Mouse (Mus musculus): Measurements from ENCODE around the gene Kcnj11. TPM values are rescaled to one million over a fixed set of nuclear protein-coding genes. Genes with fewer than 3 reads are reported as not detected.

The Kcnj11 gene
- polyA plus RNA-seq, 1 experiment from 2014 or later = 3.2 TPM

DNA sequence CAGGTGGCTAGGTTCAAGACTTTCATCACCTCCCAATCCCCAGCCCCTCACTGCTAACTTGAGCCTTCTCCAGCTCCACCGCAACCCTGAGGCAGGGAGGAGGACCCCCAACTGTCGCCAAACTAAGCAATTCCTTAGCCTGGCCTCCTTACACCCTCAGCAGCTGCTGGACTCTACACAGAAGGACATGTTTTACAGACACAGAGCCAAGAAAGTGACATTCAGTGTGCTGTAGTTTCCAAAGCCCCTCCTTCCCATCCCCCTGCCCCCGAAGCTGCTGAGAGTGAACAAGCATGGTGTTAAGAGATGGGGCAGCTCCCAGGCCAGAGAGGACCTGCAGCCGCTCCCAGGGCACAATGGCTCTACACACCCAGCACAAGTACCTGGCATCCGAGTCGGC, 23.9 kb upstream of the Kcnj11 start:
- H3K36me3 ChIP-seq = no peaks in the 10 kb centered on the region
- H3K4me1 ChIP-seq = peaks cover 38% of the 10 kb centered on the region
- DNase-seq (ENCODE audit: low spot score) = no peak
- no peak overlapping the region for H3K4me3 ChIP-seq
- peaks cover 20% of the 10 kb centered on the region for H3K27me3 ChIP-seq (ENCODE audit: insufficient read depth, poor library complexity, severe bottlenecking)
- WGBS = 73% methylated on average over 6 of the region's 6 CpGs
- no peaks in the 10 kb centered on the region for H3K9me3 ChIP-seq
- no peak overlapping the region for H3K27ac ChIP-seq

DNA sequence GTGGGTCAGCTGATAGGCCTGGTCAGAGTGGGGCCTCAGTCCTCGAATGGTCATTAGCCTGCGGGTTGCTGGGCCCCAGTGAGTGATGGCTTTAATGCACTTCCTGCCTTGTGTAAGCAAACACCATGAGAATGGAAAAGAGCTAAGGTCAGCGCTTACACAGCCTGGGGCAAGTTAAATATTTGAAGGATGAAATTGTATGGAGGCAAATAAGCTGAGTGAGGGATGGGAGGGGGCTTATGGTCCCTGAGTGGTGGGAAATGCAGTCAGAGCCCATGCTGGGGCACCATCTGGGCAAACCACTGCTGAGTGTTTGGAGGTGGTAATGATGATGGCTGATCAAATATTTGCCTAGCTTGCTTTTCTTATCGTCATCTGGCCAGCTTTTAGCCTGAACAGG, 22.4 kb upstream of the Kcnj11 start:
- no peaks in the 10 kb centered on the region for H3K9me3 ChIP-seq
- no peak overlapping the region for H3K27ac ChIP-seq

DNA sequence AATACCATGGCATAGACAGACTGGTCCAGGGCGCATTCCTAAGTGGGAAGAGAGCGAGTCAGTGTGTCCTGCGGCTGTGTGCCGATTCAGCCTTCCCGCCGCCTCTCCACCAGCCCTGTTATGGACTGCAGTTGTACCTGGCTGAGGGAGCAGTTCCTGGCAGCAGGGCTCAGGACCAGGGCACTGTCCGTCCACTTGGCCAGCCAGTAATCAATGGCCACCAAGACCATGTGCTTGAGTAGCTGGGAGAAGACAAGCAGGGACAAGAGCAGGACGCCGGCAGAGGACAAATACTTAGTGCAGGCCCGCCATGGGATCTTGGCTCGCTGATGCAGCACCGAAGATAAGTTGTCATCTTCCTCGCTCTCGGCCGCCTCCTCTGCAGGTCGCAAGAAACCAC, 16.5 kb upstream of the Kcnj11 start:
- peaks cover 52% of the 10 kb centered on the region for H3K4me1 ChIP-seq
- peaks cover 8% of the 10 kb centered on the region; the same call in 1 of the 2 replicates for H3K27me3 ChIP-seq (ENCODE audit: insufficient read depth, poor library complexity, severe bottlenecking)
- H3K4me3 ChIP-seq = no peak overlapping the region
- peak overlapping the region; percentile 77; the same call in 1 of the 2 replicates for H3K27ac ChIP-seq
- no peaks in the 10 kb centered on the region for H3K9me3 ChIP-seq
- 77% methylated on average over 16 of the region's 16 CpGs for WGBS
- H3K36me3 ChIP-seq = no peaks in the 10 kb centered on the region
- no peak for DNase-seq (ENCODE audit: low spot score)

More for the DNA sequence above, 22.4 kb upstream of the Kcnj11 start:
- WGBS = 61% methylated on average over 4 of the region's 4 CpGs
- Histone ChIP-seq H3K27me3 (ENCODE audit: insufficient read depth, poor library complexity, severe bottlenecking) (peaks cover 16% of the 10 kb centered on the region; the same call in 1 of the 2 replicates), H3K4me1 (peaks cover 30% of the 10 kb centered on the region), H3K36me3 (no peaks in the 10 kb centered on the region), H3K4me3 (no peak overlapping the region)
- no peak for DNase-seq (ENCODE audit: low spot score)

DNA sequence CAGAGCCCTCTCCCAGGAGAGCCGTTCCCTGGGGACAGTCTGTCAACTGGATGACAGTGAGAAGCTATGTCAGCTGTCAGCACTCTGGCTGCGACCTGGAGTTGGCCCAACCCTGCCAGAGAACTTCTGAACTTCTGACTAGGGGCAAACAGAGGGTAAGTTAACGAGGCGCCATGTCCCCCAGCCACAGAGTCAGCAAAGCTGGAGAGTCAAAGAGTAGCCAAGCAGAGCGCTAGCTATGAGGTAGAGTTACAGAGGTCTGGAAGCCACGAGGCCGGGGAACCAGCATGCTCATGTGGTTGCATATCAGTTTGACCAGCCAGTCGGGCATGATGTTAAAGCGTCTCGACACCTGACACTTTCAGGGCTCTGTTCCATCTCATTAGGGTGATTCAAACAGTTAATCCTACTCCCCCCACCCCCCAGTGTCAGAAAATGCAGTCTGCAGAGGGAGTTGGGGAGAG, 15.6 kb upstream of the Kcnj11 start:
- no peak for DNase-seq (ENCODE audit: low spot score)
- Histone ChIP-seq H3K27me3 (ENCODE audit: insufficient read depth, poor library complexity, severe bottlenecking) (peaks cover 8% of the 10 kb centered on the region; the same call in 1 of the 2 replicates), H3K36me3 (no peaks in the 10 kb centered on the region), H3K27ac (peak overlapping the region; percentile 77), H3K4me1 (peaks cover 53% of the 10 kb centered on the region), H3K4me3 (no peak overlapping the region), H3K9me3 (no peaks in the 10 kb centered on the region)
- 29% methylated on average over 10 of the region's 10 CpGs for WGBS

DNA sequence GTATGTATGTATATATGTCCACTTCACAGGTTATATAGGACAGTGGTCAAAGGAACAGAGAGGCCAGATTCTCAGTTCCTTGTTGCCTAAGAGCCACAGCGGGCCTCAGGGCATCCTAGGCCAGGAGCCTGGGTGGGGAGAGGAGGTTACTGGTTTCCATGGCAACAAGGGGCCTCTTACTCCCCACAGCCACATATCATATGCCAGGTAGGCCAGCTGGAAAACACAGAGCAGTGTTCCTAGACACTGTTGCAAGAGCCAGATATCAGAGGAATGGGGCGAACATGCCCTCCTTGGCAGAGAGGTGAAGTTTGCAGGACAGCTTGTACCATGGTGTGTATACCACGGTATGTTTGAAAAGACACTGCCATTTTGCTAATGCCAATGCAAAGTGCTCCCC, 12.9 kb upstream of the Kcnj11 start:
- no peaks in the 10 kb centered on the region for H3K9me3 ChIP-seq
- DNase-seq (ENCODE audit: low spot score) = no peak
- peaks cover 3% of the 10 kb centered on the region; the same call in 1 of the 2 replicates for H3K27me3 ChIP-seq (ENCODE audit: insufficient read depth, poor library complexity, severe bottlenecking)
- H3K36me3 ChIP-seq = no peaks in the 10 kb centered on the region
- H3K4me3 ChIP-seq = no peak overlapping the region
- H3K4me1 ChIP-seq = peaks cover 66% of the 10 kb centered on the region
- 80% methylated on average over 3 of the region's 3 CpGs for WGBS
- peak overlapping the region; percentile 84; the same call in 1 of the 2 replicates for H3K27ac ChIP-seq

DNA sequence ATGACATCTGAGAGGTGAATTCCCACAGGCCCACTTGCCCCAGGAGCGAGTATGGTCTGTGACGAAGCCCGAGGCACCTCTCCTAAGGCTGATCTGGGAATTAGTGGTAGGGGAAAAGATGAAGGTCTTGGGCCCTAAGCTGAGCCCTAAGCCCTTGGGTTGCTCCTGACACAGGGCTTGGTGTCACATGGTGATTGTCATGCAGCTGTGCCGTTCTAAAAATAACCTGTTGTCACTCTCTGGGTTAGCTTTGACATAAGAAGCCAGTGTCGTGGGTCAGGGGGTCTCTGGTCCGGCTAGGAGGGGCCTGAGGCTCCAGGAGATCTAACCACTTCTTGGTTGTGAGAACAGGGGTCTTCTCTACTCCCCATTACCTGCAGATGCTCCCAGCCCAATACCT, 11.4 kb upstream of the Kcnj11 start:
- H3K36me3 ChIP-seq = no peaks in the 10 kb centered on the region
- no peak overlapping the region for H3K4me3 ChIP-seq
- H3K9me3 ChIP-seq = no peaks in the 10 kb centered on the region
- 40% methylated on average over 6 of the region's 6 CpGs for WGBS
- peaks cover 72% of the 10 kb centered on the region for H3K4me1 ChIP-seq
- no peak for DNase-seq (ENCODE audit: low spot score)
- H3K27me3 ChIP-seq (ENCODE audit: insufficient read depth, poor library complexity, severe bottlenecking) = peaks cover 14% of the 10 kb centered on the region
- peak overlapping the region; percentile 84 for H3K27ac ChIP-seq

DNA sequence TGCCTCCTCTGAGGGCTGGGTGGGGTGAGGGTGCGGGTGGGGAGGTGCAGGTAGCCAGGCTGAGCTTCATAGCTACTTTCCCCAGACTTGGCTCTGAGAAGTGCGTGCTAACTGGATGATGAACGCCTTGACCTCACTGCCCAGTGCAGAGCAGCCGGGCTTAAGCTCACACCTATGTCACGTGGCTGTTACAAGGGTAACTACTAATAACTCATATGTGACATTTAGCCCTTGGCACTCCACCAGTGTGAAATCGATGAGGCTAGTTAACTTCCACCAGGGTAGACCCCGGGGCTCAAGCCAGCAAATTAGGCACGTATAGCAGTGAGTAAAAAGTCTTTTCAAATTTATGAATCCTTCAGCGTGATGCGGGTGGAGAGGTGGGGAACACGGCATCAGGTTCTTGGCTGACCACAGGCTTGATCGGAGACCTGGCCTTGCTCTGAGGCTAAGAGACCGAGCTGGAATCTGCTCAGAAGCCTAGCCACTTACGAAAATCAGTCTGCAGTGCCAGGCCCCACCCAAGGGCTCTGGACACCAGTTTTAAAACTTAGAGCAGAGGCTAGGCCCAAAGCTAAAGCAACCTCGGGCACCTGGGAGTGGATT, 10.8 kb upstream of the Kcnj11 start:
- peaks cover 14% of the 10 kb centered on the region for H3K27me3 ChIP-seq (ENCODE audit: insufficient read depth, poor library complexity, severe bottlenecking)
- H3K36me3 ChIP-seq = no peaks in the 10 kb centered on the region
- H3K9me3 ChIP-seq = no peaks in the 10 kb centered on the region
- peaks cover 65% of the 10 kb centered on the region for H3K4me1 ChIP-seq
- DNase-seq (ENCODE audit: low spot score) = no peak
- no peak overlapping the region for H3K4me3 ChIP-seq
- WGBS = 77% methylated on average over 15 of the region's 15 CpGs
- peak overlapping the region; percentile 84 for H3K27ac ChIP-seq

DNA sequence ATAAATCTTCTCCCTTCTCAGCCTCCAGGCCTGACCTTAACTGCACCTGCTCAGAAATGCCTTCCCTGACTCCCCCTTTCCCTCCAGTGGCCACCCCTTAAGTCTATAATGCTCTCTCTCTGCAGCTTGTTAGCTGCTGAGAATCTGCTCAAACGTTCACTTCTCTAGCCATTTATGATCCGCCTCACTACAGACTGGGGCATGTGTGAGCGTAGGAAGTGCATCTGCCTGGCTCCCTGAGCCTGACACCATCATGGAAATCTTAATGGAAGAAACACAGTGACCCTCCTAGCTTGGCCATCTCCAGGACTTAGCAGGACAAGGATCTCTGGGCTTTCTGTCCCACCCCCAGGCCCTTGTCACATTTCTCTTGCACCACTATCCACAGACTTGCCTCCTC, 9.5 kb upstream of the Kcnj11 start:
- Histone ChIP-seq H3K4me3 (no peak overlapping the region), H3K9me3 (no peaks in the 10 kb centered on the region), H3K27ac (0 out of 2 replicates have a peak overlapping the region, but pooled peaks have one; percentile 84), H3K36me3 (no peaks in the 10 kb centered on the region), H3K4me1 (peaks cover 54% of the 10 kb centered on the region), H3K27me3 (ENCODE audit: insufficient read depth, poor library complexity, severe bottlenecking) (peaks cover 24% of the 10 kb centered on the region)
- DNase-seq (ENCODE audit: low spot score) = no peak
- WGBS = 74% methylated on average over 3 of the region's 3 CpGs

DNA sequence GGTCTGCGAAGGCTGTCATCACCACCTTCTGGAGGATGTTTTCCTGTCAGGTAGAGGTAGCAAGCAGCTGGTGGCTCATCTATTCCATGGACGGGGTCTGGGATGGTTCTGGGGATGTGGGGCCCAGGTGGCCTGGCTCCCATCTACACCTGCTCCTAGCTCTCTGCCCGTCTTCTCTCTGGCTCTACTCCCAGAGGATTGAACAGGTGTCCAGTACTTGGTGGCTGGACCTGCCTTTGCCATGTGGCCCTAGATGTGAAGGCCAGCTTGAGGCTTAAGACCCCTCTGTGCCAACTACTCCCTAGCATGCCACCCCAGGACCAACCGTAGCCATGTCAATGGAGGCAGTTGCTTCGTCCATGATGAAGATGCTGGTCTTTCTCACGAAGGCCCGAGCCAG, 4.9 kb upstream of the Kcnj11 start:
- Histone ChIP-seq H3K9me3 (no peaks in the 10 kb centered on the region), H3K27ac (no peak overlapping the region), H3K27me3 (ENCODE audit: insufficient read depth, poor library complexity, severe bottlenecking) (peaks cover 44% of the 10 kb centered on the region), H3K4me1 (peaks cover 21% of the 10 kb centered on the region), H3K4me3 (no peak overlapping the region), H3K36me3 (no peaks in the 10 kb centered on the region)
- DNase-seq (ENCODE audit: low spot score) = no peak
- WGBS = 88% methylated on average over 7 of the region's 7 CpGs

DNA sequence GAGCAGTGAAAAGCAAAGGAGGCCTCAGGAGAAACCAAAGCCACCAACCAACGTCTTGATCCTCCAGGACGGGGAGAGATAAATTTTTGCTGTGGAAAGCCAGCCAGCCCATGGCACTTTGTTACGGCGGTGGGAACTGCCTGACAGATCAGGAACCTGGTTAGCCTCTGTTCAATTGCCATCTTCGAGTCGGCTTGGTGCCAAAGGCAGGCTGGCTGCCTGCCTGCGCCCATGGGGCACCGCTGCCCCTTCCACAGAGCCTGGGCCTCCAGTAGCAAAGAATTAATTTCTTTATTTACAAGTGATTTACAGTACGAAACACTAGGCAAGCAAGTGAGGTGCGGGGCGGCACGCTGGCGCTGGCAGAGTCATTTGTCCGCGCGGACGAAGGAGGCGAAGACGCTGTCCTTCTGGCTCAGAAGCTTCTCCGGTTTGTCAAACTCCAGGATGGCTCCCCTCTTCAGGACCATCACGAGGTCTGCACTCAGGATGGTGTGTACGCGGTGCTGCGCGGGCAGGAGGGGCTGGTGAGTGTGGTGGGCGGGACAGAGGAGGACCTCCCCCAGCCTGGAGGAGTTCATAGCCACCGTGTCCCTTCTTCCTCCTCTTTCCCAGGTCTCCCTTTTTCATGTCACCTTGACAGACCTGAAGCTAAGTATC, 3.8 kb upstream of the Kcnj11 start:
- no peak for DNase-seq (ENCODE audit: low spot score)
- 78% methylated on average over 27 of the region's 27 CpGs for WGBS
- Histone ChIP-seq H3K27me3 (ENCODE audit: insufficient read depth, poor library complexity, severe bottlenecking) (peaks cover 54% of the 10 kb centered on the region), H3K9me3 (no peaks in the 10 kb centered on the region), H3K4me1 (peaks cover 24% of the 10 kb centered on the region), H3K4me3 (no peak overlapping the region), H3K27ac (no peak overlapping the region), H3K36me3 (no peaks in the 10 kb centered on the region)

DNA sequence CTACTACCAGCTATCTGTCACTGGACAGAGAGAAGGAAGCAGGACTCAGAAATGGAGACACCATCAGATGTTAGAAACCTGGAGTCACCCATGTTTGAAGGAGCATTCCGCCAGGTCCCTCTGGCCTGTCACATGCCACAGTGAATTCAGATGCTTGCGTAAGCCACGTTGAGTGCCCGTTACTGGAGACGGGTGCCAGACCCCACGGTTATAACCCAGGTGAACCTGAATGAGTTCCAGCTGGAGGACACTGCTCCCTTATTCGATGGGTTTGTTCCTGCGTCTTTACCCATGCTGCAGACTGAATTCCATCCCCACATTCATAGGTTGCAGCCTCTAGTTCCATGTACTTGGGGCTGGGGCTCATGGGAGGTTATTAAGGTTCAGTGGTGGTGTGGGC, 3.2 kb upstream of the Kcnj11 start:
- DNase-seq (ENCODE audit: low spot score) = no peak
- WGBS = 82% methylated on average over 8 of the region's 8 CpGs
- Histone ChIP-seq H3K27ac (no peak overlapping the region), H3K9me3 (no peaks in the 10 kb centered on the region), H3K4me3 (no peak overlapping the region), H3K36me3 (0 out of 2 replicates have a peak, but pooled peaks cover 4% of the 10 kb centered on the region), H3K4me1 (peaks cover 30% of the 10 kb centered on the region), H3K27me3 (ENCODE audit: insufficient read depth, poor library complexity, severe bottlenecking) (peaks cover 60% of the 10 kb centered on the region)

DNA sequence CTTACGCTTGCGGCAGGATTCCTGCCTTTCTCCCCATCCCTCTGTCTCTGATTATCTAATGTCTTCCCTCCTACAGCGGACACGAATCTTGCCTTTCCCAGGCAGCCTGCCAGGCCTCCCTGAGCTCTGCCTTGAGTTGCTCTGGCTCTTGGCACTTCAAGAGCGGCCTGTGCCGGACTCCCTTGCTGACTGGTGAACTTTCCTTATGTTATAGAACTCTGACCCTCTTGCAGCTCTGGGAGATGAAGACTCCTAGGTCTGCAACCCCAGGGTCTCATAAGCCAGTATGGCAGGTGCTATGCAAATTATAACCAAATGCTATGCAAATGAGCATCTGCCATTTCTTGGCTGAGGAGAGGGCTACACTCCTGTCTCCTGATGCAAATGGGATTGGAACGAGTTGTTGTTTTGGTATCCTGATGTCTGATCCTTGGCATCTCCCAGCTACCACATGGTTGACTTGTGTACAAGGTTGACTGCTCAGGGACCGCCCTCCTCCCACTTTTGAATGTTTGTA, 2.6 kb upstream of the Kcnj11 start:
- WGBS = 81% methylated on average over 8 of the region's 8 CpGs
- H3K27me3 ChIP-seq (ENCODE audit: insufficient read depth, poor library complexity, severe bottlenecking) = peaks cover 60% of the 10 kb centered on the region

DNA sequence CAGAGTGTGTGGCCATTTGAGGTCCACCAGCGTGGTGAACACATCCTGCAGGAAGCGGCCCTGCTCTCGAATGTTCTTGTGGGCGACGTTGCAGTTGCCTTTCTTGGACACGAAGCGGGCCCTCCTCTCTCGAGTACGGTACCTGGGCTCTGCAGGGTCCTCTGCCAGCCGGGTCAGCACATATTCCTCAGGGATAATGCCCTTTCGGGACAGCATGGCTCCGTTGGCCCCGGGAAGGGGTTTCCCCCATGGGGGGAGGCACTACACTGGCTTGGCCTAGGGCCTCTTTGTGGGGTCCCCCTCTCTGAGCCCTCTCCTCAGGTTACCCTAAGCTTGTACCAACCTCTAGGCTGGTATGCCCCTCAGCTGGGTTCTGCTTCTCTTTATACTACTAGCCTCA, 882 bp downstream of the Kcnj11 start:
- H3K9me3 ChIP-seq = no peaks in the 10 kb centered on the region
- 74% methylated on average over 13 of the region's 13 CpGs for WGBS
- peaks cover 52% of the 10 kb centered on the region for H3K4me1 ChIP-seq
- peak overlapping the region; percentile 95 for H3K27ac ChIP-seq
- H3K4me3 ChIP-seq = peak overlapping the region; percentile 70
- H3K27me3 ChIP-seq (ENCODE audit: insufficient read depth, poor library complexity, severe bottlenecking) = peaks cover 53% of the 10 kb centered on the region
- H3K36me3 ChIP-seq = 0 out of 2 replicates have a peak, but pooled peaks cover 4% of the 10 kb centered on the region
- DNase-seq (ENCODE audit: low spot score) = no peak

More for the DNA sequence above, 2.6 kb upstream of the Kcnj11 start:
- DNase-seq (ENCODE audit: low spot score) = no peak
- Histone ChIP-seq H3K27ac (no peak overlapping the region), H3K36me3 (0 out of 2 replicates have a peak, but pooled peaks cover 4% of the 10 kb centered on the region), H3K4me3 (no peak overlapping the region), H3K4me1 (peaks cover 36% of the 10 kb centered on the region), H3K9me3 (no peaks in the 10 kb centered on the region)

All from heart, embryonic 10.5 days (tissue).